Mouse (Mus musculus): ENCODE measurements at regions not wholly inside any gene's neighbourhood (a gene's known extent, or its start where the extent isn't known, plus 50 kb on each side); places are given as distances from the start of the nearest gene placed in this dataset.
A peak's percentile ranks its signal among the peaks of the same experiment; 100 is the strongest.

- H3K9ac ChIP-seq (ENCODE audit: low read depth, low read length) = no peak overlapping the region
- no peak overlapping the region for H3K4me3 ChIP-seq (ENCODE audit: low read depth, low read length)
- no peaks in the 10 kb centered on the region for H3K36me3 ChIP-seq (ENCODE audit: control insufficient read depth, insufficient read depth, low read length)
- WGBS = 85% methylated on average over 5 of the region's 5 CpGs
- 0 out of 2 replicates have a peak, but pooled peaks cover 2% of the 10 kb centered on the region for H3K9me3 ChIP-seq (ENCODE audit: control insufficient read depth, low read length)
- H3K27ac ChIP-seq (replicated peaks; ENCODE audit: low read depth, low read length) = no peak overlapping the region
- no peaks in the 10 kb centered on the region for H3K4me1 ChIP-seq (ENCODE audit: control insufficient read depth, insufficient read depth, low read length)
- no peak overlapping the region for H3K4me2 ChIP-seq (ENCODE audit: low read depth, low read length)
- DNase-seq (ENCODE audit: low spot score) = no peak
- H3K27me3 ChIP-seq (replicated peaks; ENCODE audit: control insufficient read depth, insufficient read depth, low read length) = no peaks in the 10 kb centered on the region
- no peak for ATAC-seq (ENCODE audit: low read depth)
Observed at GRCm38 (mm10) chr4:73542331-73542730, 65.3 kb upstream of the Gm11238 start.

DNA sequence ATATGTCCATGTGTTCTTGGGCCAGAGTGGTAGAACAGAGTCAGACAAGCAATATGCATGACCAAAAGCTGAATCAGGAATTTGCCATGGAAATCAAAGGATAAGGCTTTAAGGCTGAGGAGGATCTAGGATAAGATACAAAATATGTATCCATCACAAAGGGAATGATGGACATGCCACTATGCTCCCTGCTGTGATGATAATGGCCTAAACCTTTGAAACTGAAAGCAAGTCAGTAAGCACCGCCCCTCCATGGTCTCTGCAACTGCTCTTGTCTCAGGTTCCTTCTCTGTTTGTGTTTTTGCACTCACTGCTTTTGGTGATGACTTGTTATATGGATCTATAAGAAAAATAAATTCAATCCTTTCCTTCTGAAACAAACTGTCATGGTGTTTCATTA lies 76.1 kb upstream of the Gm11238 start:
- Histone ChIP-seq H3K27ac (replicated peaks; ENCODE audit: low read depth, low read length) (no peak overlapping the region), H3K4me1 (ENCODE audit: control insufficient read depth, insufficient read depth, low read length) (no peaks in the 10 kb centered on the region), H3K4me3 (ENCODE audit: low read depth, low read length) (no peak overlapping the region), H3K27me3 (replicated peaks; ENCODE audit: control insufficient read depth, insufficient read depth, low read length) (no peaks in the 10 kb centered on the region), H3K9ac (ENCODE audit: low read depth, low read length) (no peak overlapping the region), H3K4me2 (ENCODE audit: low read depth, low read length) (no peak overlapping the region), H3K36me3 (ENCODE audit: control insufficient read depth, insufficient read depth, low read length) (no peaks in the 10 kb centered on the region), H3K9me3 (ENCODE audit: control insufficient read depth, low read length) (peaks cover 3% of the 10 kb centered on the region; the same call in 1 of the 2 replicates)
- 90% methylated on average over 1 of the region's 1 CpGs for WGBS
- ATAC-seq (ENCODE audit: low read depth) = no peak
- no peak for DNase-seq (ENCODE audit: low spot score)

- 38% methylated on average over 1 of the region's 1 CpGs for WGBS
- DNase-seq (ENCODE audit: low spot score) (peak; percentile 27), ATAC-seq (ENCODE audit: low read depth) (peak; percentile 87; the same call in 1 of the 2 replicates)
- Histone ChIP-seq H3K27ac (replicated peaks; ENCODE audit: low read depth, low read length) (no peak overlapping the region), H3K27me3 (replicated peaks; ENCODE audit: control insufficient read depth, insufficient read depth, low read length) (no peaks in the 10 kb centered on the region), H3K9ac (ENCODE audit: low read depth, low read length) (no peak overlapping the region), H3K9me3 (ENCODE audit: control insufficient read depth, low read length) (no peaks in the 10 kb centered on the region), H3K4me2 (ENCODE audit: low read depth, low read length) (no peak overlapping the region), H3K36me3 (ENCODE audit: control insufficient read depth, insufficient read depth, low read length) (no peaks in the 10 kb centered on the region), H3K4me1 (ENCODE audit: control insufficient read depth, insufficient read depth, low read length) (no peaks in the 10 kb centered on the region), H3K4me3 (ENCODE audit: low read depth, low read length) (no peak overlapping the region)
Observed at GRCm38 (mm10) chr4:73524579-73525208, 83.0 kb upstream of the Gm11238 start.

DNA sequence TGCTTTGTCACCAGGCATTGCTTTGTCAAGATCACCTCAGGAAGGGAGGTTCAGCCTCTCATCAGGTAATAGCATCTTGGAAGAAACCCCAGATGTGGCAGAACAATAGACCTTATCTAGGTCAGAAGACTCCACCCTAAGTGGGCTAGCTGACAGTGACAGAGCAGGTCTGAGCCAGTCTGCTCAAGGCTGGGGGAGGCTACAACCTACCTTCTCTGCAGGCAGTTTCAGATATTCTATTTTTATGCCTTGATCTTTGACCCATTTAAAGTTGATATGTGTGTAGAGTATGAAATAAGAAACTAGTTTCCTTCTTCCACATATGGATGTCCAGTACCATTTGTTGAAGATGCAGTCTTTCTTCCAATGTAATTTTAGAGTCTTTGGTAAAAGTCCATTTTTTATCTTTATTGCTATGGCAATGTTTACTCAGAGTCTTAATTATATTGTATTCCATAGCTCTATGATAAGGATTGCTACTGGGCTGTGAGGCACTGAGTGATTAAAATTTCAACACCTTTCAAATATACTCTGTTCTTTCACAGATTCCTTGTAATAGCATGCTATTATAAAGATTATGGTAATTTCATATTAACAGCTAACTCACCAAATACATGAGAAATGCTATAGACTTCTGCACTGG lies 88.8 kb upstream of the Gm11238 start:
- Histone ChIP-seq H3K36me3 (ENCODE audit: control insufficient read depth, insufficient read depth, low read length) (no peaks in the 10 kb centered on the region), H3K27me3 (replicated peaks; ENCODE audit: control insufficient read depth, insufficient read depth, low read length) (no peaks in the 10 kb centered on the region), H3K9me3 (ENCODE audit: control insufficient read depth, low read length) (no peaks in the 10 kb centered on the region), H3K4me1 (ENCODE audit: control insufficient read depth, insufficient read depth, low read length) (no peaks in the 10 kb centered on the region), H3K9ac (ENCODE audit: low read depth, low read length) (no peak overlapping the region), H3K27ac (replicated peaks; ENCODE audit: low read depth, low read length) (no peak overlapping the region), H3K4me3 (ENCODE audit: low read depth, low read length) (no peak overlapping the region), H3K4me2 (ENCODE audit: low read depth, low read length) (no peak overlapping the region)
- ATAC-seq (ENCODE audit: low read depth) = no peak
- DNase-seq (ENCODE audit: low spot score) = no peak

- H3K4me1 ChIP-seq (ENCODE audit: control insufficient read depth, insufficient read depth, low read length) = no peaks in the 10 kb centered on the region
- H3K9ac ChIP-seq (ENCODE audit: low read depth, low read length) = no peak overlapping the region
- DNase-seq (ENCODE audit: low spot score) (no peak), ATAC-seq (ENCODE audit: low read depth) (no peak)
- H3K4me2 ChIP-seq (ENCODE audit: low read depth, low read length) = no peak overlapping the region
- no peaks in the 10 kb centered on the region for H3K36me3 ChIP-seq (ENCODE audit: control insufficient read depth, insufficient read depth, low read length)
- no peak overlapping the region for H3K27ac ChIP-seq (replicated peaks; ENCODE audit: low read depth, low read length)
- H3K9me3 ChIP-seq (ENCODE audit: control insufficient read depth, low read length) = no peaks in the 10 kb centered on the region
- no peak overlapping the region for H3K4me3 ChIP-seq (ENCODE audit: low read depth, low read length)
- no peaks in the 10 kb centered on the region for H3K27me3 ChIP-seq (replicated peaks; ENCODE audit: control insufficient read depth, insufficient read depth, low read length)
Observed at GRCm38 (mm10) chr4:73517559-73517958, 90.1 kb upstream of the Gm11238 start.

DNA sequence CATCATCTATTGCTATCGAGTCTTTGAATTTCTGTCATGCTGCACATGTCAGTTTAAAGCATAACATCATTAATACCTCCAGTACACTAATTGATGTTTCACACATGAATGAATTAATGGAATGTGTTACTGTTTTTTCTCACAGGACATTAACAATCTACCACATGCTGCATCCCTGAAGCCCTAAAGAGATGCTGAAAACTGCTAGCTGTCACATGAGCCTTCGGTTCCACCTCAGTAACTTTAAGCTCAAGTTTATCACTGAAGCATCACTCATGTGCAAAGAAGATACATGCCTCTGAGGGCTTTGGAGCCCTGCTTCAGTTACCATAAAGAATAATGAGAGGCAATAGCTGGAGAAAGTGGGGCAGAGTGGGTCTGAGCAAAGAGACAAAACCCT lies 91.0 kb upstream of the Gm11238 start:
- DNase-seq (ENCODE audit: low spot score) (peak; percentile 50), ATAC-seq (ENCODE audit: low read depth) (peak; percentile 80; the same call in 1 of the 2 replicates)
- H3K4me1 ChIP-seq (ENCODE audit: control insufficient read depth, insufficient read depth, low read length) = no peaks in the 10 kb centered on the region
- H3K27ac ChIP-seq (replicated peaks; ENCODE audit: low read depth, low read length) = no peak overlapping the region
- no peaks in the 10 kb centered on the region for H3K9me3 ChIP-seq (ENCODE audit: control insufficient read depth, low read length)
- H3K36me3 ChIP-seq (ENCODE audit: control insufficient read depth, insufficient read depth, low read length) = no peaks in the 10 kb centered on the region
- H3K4me2 ChIP-seq (ENCODE audit: low read depth, low read length) = no peak overlapping the region
- 59% methylated on average over 2 of the region's 2 CpGs for WGBS
- H3K4me3 ChIP-seq (ENCODE audit: low read depth, low read length) = no peak overlapping the region
- no peak overlapping the region for H3K9ac ChIP-seq (ENCODE audit: low read depth, low read length)
- H3K27me3 ChIP-seq (replicated peaks; ENCODE audit: control insufficient read depth, insufficient read depth, low read length) = no peaks in the 10 kb centered on the region

DNA sequence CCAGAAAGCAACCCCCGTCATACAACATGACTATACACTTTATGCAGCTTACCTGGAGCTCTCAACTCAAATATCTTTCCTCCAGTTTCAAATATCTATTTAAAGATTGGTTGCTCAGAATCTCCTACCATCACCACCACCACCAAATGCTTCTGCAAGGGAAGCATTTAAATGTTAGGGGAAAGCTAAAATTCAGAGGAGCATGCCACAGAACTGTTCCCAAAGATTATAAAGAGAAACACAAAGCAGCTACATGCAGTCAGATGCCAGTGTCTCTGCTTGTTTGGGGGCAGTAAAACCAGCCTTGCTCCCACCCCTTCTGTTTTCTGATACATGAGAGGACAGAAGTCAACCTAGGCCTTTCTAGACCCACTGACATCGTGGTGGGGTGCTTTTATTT lies 100.8 kb upstream of the Gm11238 start:
- 80% methylated on average over 2 of the region's 2 CpGs for WGBS
- Histone ChIP-seq H3K27ac (replicated peaks; ENCODE audit: low read depth, low read length) (no peak overlapping the region), H3K4me3 (ENCODE audit: low read depth, low read length) (no peak overlapping the region), H3K4me1 (ENCODE audit: control insufficient read depth, insufficient read depth, low read length) (no peaks in the 10 kb centered on the region), H3K9me3 (ENCODE audit: control insufficient read depth, low read length) (no peaks in the 10 kb centered on the region), H3K27me3 (replicated peaks; ENCODE audit: control insufficient read depth, insufficient read depth, low read length) (no peaks in the 10 kb centered on the region), H3K9ac (ENCODE audit: low read depth, low read length) (no peak overlapping the region), H3K36me3 (ENCODE audit: control insufficient read depth, insufficient read depth, low read length) (no peaks in the 10 kb centered on the region), H3K4me2 (ENCODE audit: low read depth, low read length) (no peak overlapping the region)
- DNase-seq (ENCODE audit: low spot score) (no peak), ATAC-seq (ENCODE audit: low read depth) (no peak)

DNA sequence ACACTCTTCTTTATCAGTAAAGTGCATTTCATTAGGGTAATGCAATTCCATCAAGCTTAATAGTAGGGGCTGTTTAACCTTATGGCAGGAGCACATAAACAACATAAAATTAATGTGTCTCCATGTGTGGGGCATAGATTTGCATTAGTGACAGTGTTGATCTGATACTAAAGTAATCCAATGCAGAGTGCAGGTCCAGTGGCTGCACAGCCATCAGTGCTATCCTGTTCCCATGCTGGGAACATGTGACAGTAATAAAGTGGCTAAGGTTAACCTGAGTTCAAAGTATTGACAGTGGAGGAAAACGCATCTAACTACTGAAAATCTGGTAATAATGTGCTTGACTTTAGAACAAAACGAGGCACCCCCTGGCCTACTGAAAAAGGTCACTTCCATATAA lies 84.3 kb upstream of the Gm11487 start:
- Histone ChIP-seq H3K4me3 (ENCODE audit: low read depth, low read length) (no peak overlapping the region), H3K27ac (replicated peaks; ENCODE audit: low read depth, low read length) (no peak overlapping the region), H3K27me3 (replicated peaks; ENCODE audit: control insufficient read depth, insufficient read depth, low read length) (no peaks in the 10 kb centered on the region), H3K4me1 (ENCODE audit: control insufficient read depth, insufficient read depth, low read length) (no peaks in the 10 kb centered on the region), H3K9ac (ENCODE audit: low read depth, low read length) (no peak overlapping the region), H3K4me2 (ENCODE audit: low read depth, low read length) (no peak overlapping the region), H3K9me3 (ENCODE audit: control insufficient read depth, low read length) (no peaks in the 10 kb centered on the region), H3K36me3 (ENCODE audit: control insufficient read depth, insufficient read depth, low read length) (no peaks in the 10 kb centered on the region)
- 30% methylated on average over 2 of the region's 2 CpGs for WGBS
- peak; percentile 0 for DNase-seq (ENCODE audit: low spot score)
- ATAC-seq (ENCODE audit: low read depth) = peak; percentile 63; the same call in 1 of the 2 replicates

All from embryonic facial prominence, embryonic 14.5 days (tissue).